Mouse (Mus musculus) CH12.LX (cell line): ENCODE results near the gene Lgals2. TPM values are rescaled to one million over a fixed set of nuclear protein-coding genes. Genes with fewer than 3 reads are reported as not detected.

Source experiments
- DNase-seq: peaks from one replicate; pipeline ENCODE4 v3.0.0-alpha.2; 2013; ENCODE audit errors: extremely low read depth
- H3K27ac ChIP-seq: 2 replicates; pipeline ENCODE4 v1.5.1; 2012; ENCODE audit warnings: low read depth, mild to moderate bottlenecking, control low read depth, moderate library complexity; ENCODE audit not compliant: insufficient read depth
- H3K27me3 ChIP-seq: replicated peaks from 2 replicates; pipeline ENCODE3; 2012; ENCODE audit warnings: inconsistent platforms
- H3K36me3 ChIP-seq, 2 experiments: replicated peaks in 1 of 2; 2 replicates each; pipeline versions ENCODE3 to v1.6.1; 2012; ENCODE audit warnings: inconsistent platforms in 1 of 2, low read length in 1 of 2, mild to moderate bottlenecking in 1 of 2, mixed read lengths in 1 of 2, moderate library complexity in 1 of 2; ENCODE audit not compliant: control insufficient read depth in 1 of 2, insufficient read depth in 1 of 2
- H3K4me1 ChIP-seq, 2 experiments: 2 replicates each; pipeline ENCODE4 v1.6.1; 2012; ENCODE audit warnings: inconsistent platforms in 1 of 2, moderate library complexity in 1 of 2; ENCODE audit not compliant: insufficient read depth in 2 of 2, control insufficient read depth in 1 of 2
- H3K4me2 ChIP-seq: 2 replicates; pipeline ENCODE4 v1.6.1; 2012; ENCODE audit warnings: low read depth, mild to moderate bottlenecking, control low read depth; ENCODE audit not compliant: poor library complexity, insufficient read depth, severe bottlenecking
- H3K4me3 ChIP-seq, 3 experiments: fragments of 150-350 bp in 1 of 3; sonication (generic) in 1 of 3; replicated peaks in 1 of 3; 2 replicates each; pipeline versions ENCODE3 to v1.5.1; 2011 to 2012; ENCODE audit warnings: low read depth in 2 of 3, low read length in 2 of 3, mild to moderate bottlenecking in 2 of 3, moderate library complexity in 2 of 3, control low read depth in 1 of 3, improper control_type of control experiment in 1 of 3, inconsistent platforms in 1 of 3, mixed read lengths in 1 of 3; ENCODE audit not compliant: poor library complexity in 1 of 3
- H3K79me2 ChIP-seq: replicated peaks from 2 replicates; pipeline ENCODE4 v1.6.1; 2012; ENCODE audit warnings: mild to moderate bottlenecking, moderate library complexity; ENCODE audit not compliant: control insufficient read depth, poor library complexity, insufficient read depth, severe bottlenecking; ENCODE audit errors: extremely low read depth
- H3K9ac ChIP-seq: 2 replicates; pipeline ENCODE4 v1.6.1; 2012; ENCODE audit warnings: low read depth, mild to moderate bottlenecking, control low read depth, moderate library complexity; ENCODE audit not compliant: insufficient read depth
- H3K9me3 ChIP-seq: replicated peaks from 2 replicates; pipeline ENCODE3; 2012; ENCODE audit warnings: low read length, inconsistent platforms, mixed read lengths
- BHLHE40 ChIP-seq: IDR thresholded peaks from 2 replicates; pipeline ENCODE4 v1.6.1; 2011; ENCODE audit warnings: mild to moderate bottlenecking, low read depth, low read length, improper control_type of control experiment
- CHD1 ChIP-seq: IDR thresholded peaks from 2 replicates; pipeline ENCODE4 v1.6.1; 2012; ENCODE audit warnings: low read depth, low read length, improper control_type of control experiment, inconsistent platforms
- CHD2 ChIP-seq: IDR thresholded peaks from 2 replicates; pipeline ENCODE4 v1.6.1; 2011; ENCODE audit warnings: low read length, improper control_type of control experiment
- CTCF ChIP-seq, 2 experiments: IDR thresholded peaks in 1 of 2; conservative IDR thresholded peaks in 1 of 2; 2 replicates each; pipeline ENCODE4 v1.5.1; 2011 to 2012; ENCODE audit warnings: low read depth in 2 of 2, low read length in 2 of 2, improper control_type of control experiment in 1 of 2, inconsistent platforms in 1 of 2, mild to moderate bottlenecking in 1 of 2, moderate library complexity in 1 of 2
- E2F4 ChIP-seq: IDR thresholded peaks from 2 replicates; pipeline ENCODE4 v1.6.1; 2011; ENCODE audit warnings: low read depth, low read length, improper control_type of control experiment; ENCODE audit not compliant: insufficient replicate concordance
- ELF1 ChIP-seq: IDR thresholded peaks from 2 replicates; pipeline ENCODE4 v1.6.1; 2014; ENCODE audit warnings: low read depth, mild to moderate bottlenecking, inconsistent platforms, low read length, improper control_type of control experiment
- EP300 ChIP-seq: IDR thresholded peaks from 2 replicates; pipeline ENCODE4 v1.6.1; 2011; ENCODE audit warnings: low read length, improper control_type of control experiment
- ETS1 ChIP-seq: conservative IDR thresholded peaks from 2 replicates; pipeline ENCODE4 v1.6.1; 2012; ENCODE audit warnings: low read depth, mild to moderate bottlenecking, inconsistent platforms, low read length, improper control_type of control experiment, moderate library complexity
- GABPA ChIP-seq: IDR thresholded peaks from 2 replicates; pipeline ENCODE4 v1.6.1; 2012; ENCODE audit warnings: low read depth, low read length, improper control_type of control experiment, inconsistent platforms; ENCODE audit not compliant: insufficient replicate concordance
- IRF4 ChIP-seq: IDR thresholded peaks from 2 replicates; pipeline ENCODE4 v1.6.1; 2014; ENCODE audit warnings: low read depth, mild to moderate bottlenecking, inconsistent platforms, low read length, improper control_type of control experiment
- JUND ChIP-seq: conservative IDR thresholded peaks from 2 replicates; pipeline ENCODE4 v1.6.1; 2011; ENCODE audit warnings: low read depth, low read length, improper control_type of control experiment
- MAFK ChIP-seq: IDR thresholded peaks from 2 replicates; pipeline ENCODE4 v1.6.1; 2011; ENCODE audit warnings: low read length, improper control_type of control experiment; ENCODE audit not compliant: insufficient replicate concordance
- MAX ChIP-seq: IDR thresholded peaks from 2 replicates; pipeline ENCODE4 v1.6.1; 2011; ENCODE audit warnings: low read length, improper control_type of control experiment
- MAZ ChIP-seq: IDR thresholded peaks from 2 replicates; pipeline ENCODE4 v1.6.1; 2012; ENCODE audit warnings: low read depth, mild to moderate bottlenecking, inconsistent platforms, low read length, improper control_type of control experiment, moderate library complexity
- MEF2A ChIP-seq: IDR thresholded peaks from 2 replicates; pipeline ENCODE4 v1.6.1; 2014; ENCODE audit warnings: low read depth, mild to moderate bottlenecking, inconsistent platforms, low read length, improper control_type of control experiment, borderline replicate concordance
- MXI1 ChIP-seq: IDR thresholded peaks from 2 replicates; pipeline ENCODE4 v1.6.1; 2011; ENCODE audit warnings: mild to moderate bottlenecking, low read depth, low read length, improper control_type of control experiment
- NRF1 ChIP-seq: IDR thresholded peaks from 2 replicates; pipeline ENCODE4 v1.6.1; 2014; ENCODE audit warnings: low read depth, mild to moderate bottlenecking, inconsistent platforms, low read length, improper control_type of control experiment, moderate library complexity
- PAX5 ChIP-seq: IDR thresholded peaks from 2 replicates; pipeline ENCODE4 v1.6.1; 2012; ENCODE audit warnings: low read length, inconsistent platforms, mixed read lengths
- POLR2A ChIP-seq: IDR thresholded peaks from 2 replicates; pipeline ENCODE4 v1.6.1; 2011; ENCODE audit warnings: low read depth, mild to moderate bottlenecking, improper control_type of control experiment, low read length
- POLR2AphosphoS2 ChIP-seq: IDR thresholded peaks from 2 replicates; pipeline ENCODE4 v1.6.1; 2011; ENCODE audit warnings: low read depth, low read length, improper control_type of control experiment
- RAD21 ChIP-seq: IDR thresholded peaks from 2 replicates; pipeline ENCODE4 v1.6.1; 2011; ENCODE audit warnings: low read depth, mild to moderate bottlenecking, low read length, improper control_type of control experiment, moderate library complexity
- RCOR1 ChIP-seq: conservative IDR thresholded peaks from 2 replicates; pipeline ENCODE4 v1.6.1; 2012; ENCODE audit warnings: low read depth, mild to moderate bottlenecking, inconsistent platforms, low read length, improper control_type of control experiment
- SIN3A ChIP-seq: IDR thresholded peaks from 2 replicates; pipeline ENCODE4 v1.6.1; 2012; ENCODE audit warnings: low read length, improper control_type of control experiment, inconsistent platforms
- TBP ChIP-seq: conservative IDR thresholded peaks from 2 replicates; pipeline ENCODE4 v1.6.1; 2011; ENCODE audit warnings: low read depth, low read length, improper control_type of control experiment
- UBTF ChIP-seq: IDR thresholded peaks from 2 replicates; pipeline ENCODE4 v1.6.1; 2012; ENCODE audit warnings: low read depth, mild to moderate bottlenecking, inconsistent platforms, low read length, improper control_type of control experiment, moderate library complexity
- ZKSCAN1 ChIP-seq: IDR thresholded peaks from 2 replicates; pipeline ENCODE4 v1.6.1; 2012; ENCODE audit warnings: low read depth, inconsistent platforms, low read length, improper control_type of control experiment, borderline replicate concordance
- dilution Hi-C: fragments of 300-500 bp; cut with MboI; formaldehyde crosslinking; loops from 2 replicates; pipeline ENCODE4 v1.14.3; 2020; ENCODE audit warnings: low sequenced_read_pairs; ENCODE audit not compliant: extremely low pct_unique_long_range_greater_than_20kb, extremely low pct_ligation_motif_present
- in situ Hi-C: fragments of 300-500 bp; cut with MboI; formaldehyde crosslinking; loops from 3 replicates; pipeline ENCODE4 v1.14.3; 2019; ENCODE audit warnings: low sequenced_read_pairs, low pct_ligation_motif_present, low pct_unique_long_range_greater_than_20kb, mixed read lengths
- polyA plus RNA-seq: library from polyadenylated mRNA; unstranded; fragments of >175 nt; gene quantifications from 2 replicates; pipeline ENCODE4 v1.2.1, GENCODE M21; 2012; ENCODE audit warnings: low read depth; ENCODE audit not compliant: insufficient read length
- total RNA-seq, 2 experiments: library from RNA; depleted of rRNA; stranded (reverse); fragments of 300-350 nt in 1 of 2; fragments of >200 nt in 1 of 2; gene quantifications; 2 replicates each; pipeline ENCODE4 v1.2.3; 2012 to 2014

Gene Lgals2
- total and polyA plus RNA-seq, 3 experiments: not detected

GRCm38 (mm10) chr15:78898507-78899001, 43.2 kb upstream of the Lgals2 start:
- Histone ChIP-seq H3K4me1 (peaks cover 32 to 82% of the 10 kb centered on the region in 2 experiments), H3K4me3 (peak overlapping the region; percentile 18 to 95 (median 58)), H3K9me3 (no peaks in the 10 kb centered on the region), H3K36me3 (peaks cover 2 to 32% of the 10 kb centered on the region in 2 experiments), H3K9ac (peak overlapping the region; percentile 49; the same call in 1 of the 2 replicates), H3K27ac (no peak overlapping the region), H3K27me3 (no peaks in the 10 kb centered on the region), H3K79me2 (no peaks in the 10 kb centered on the region; the same call in 1 of the 2 replicates), H3K4me2 (peak overlapping the region; percentile 81)
- TF ChIP-seq CHD1 (no peak), POLR2A (no peak), BHLHE40 (no peak), IRF4 (no peak), CHD2 (peak; percentile 51; the same call in 1 of the 2 replicates), CTCF (conservative IDR thresholded peaks at IDR 0.05 in 1 of 2, IDR thresholded peaks at IDR 0.05 in 1 of 2; ENCODE audit: low read depth in 2 of 2, low read length in 2 of 2) (no peak), MAX (no peak), MAZ (no peak), MEF2A (no peak), EP300 (no peak), MXI1 (no peak), TBP (no peak), ETS1 (no peak), NRF1 (no peak), UBTF (0 out of 2 replicates have a peak, but pooled peaks have one; percentile 19), RAD21 (no peak), ELF1 (0 out of 2 replicates have a peak, but pooled peaks have one; percentile 24), E2F4 (no peak), JUND (no peak), GABPA (no peak), ZKSCAN1 (peak; percentile 95), MAFK (no peak), PAX5 (no peak)
- DNase-seq: peak; percentile 51
- dilution Hi-C loops (no loop called here), in situ Hi-C loops (no loop called here)

DNA sequence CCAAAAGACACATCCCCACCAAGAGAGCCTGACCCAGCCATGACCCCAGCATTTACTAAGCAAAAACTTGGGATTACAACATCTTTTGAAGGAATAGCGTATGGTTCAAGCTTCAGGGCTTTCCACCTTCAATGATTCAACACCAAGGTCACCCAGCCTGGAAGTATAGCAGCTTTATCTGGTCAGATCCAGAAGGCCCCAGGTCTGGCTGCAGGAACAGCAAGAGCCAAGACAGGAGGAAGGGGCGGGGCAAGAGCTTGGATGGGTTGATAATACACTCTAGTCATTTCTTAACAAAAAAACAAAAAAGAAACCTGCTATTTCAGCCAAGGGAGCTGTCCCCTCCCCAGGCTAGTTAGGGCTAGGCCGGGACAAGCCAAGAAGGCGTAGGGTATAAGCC, 42.2 kb upstream of the Lgals2 start:
- Histone ChIP-seq H3K9ac (no peak overlapping the region), H3K27ac (no peak overlapping the region), H3K27me3 (no peaks in the 10 kb centered on the region), H3K9me3 (no peaks in the 10 kb centered on the region), H3K36me3 (peaks cover 7 to 32% of the 10 kb centered on the region in 2 experiments), H3K4me2 (no peak overlapping the region), H3K79me2 (no peaks in the 10 kb centered on the region; the same call in 1 of the 2 replicates), H3K4me1 (peaks cover 37 to 84% of the 10 kb centered on the region in 2 experiments), H3K4me3 (no peak overlapping the region)
- in situ Hi-C loops: no loop called here
- dilution Hi-C loops: no loop called here
- DNase-seq: no peak
- TF ChIP-seq SIN3A (no peak), E2F4 (no peak), ZKSCAN1 (no peak), GABPA (no peak), POLR2AphosphoS2 (no peak), CHD2 (no peak), RCOR1 (no peak), BHLHE40 (no peak)
